Mouse (Mus musculus): ENCODE measurements around the gene Hivep1. TPM values are rescaled to one million over a fixed set of nuclear protein-coding genes. Genes with fewer than 3 reads are reported as not detected.

Gene Hivep1
- polyA plus RNA-seq (2012; fragmentation: generic; extraction: Trizol), result 5.3 TPM

DNA sequence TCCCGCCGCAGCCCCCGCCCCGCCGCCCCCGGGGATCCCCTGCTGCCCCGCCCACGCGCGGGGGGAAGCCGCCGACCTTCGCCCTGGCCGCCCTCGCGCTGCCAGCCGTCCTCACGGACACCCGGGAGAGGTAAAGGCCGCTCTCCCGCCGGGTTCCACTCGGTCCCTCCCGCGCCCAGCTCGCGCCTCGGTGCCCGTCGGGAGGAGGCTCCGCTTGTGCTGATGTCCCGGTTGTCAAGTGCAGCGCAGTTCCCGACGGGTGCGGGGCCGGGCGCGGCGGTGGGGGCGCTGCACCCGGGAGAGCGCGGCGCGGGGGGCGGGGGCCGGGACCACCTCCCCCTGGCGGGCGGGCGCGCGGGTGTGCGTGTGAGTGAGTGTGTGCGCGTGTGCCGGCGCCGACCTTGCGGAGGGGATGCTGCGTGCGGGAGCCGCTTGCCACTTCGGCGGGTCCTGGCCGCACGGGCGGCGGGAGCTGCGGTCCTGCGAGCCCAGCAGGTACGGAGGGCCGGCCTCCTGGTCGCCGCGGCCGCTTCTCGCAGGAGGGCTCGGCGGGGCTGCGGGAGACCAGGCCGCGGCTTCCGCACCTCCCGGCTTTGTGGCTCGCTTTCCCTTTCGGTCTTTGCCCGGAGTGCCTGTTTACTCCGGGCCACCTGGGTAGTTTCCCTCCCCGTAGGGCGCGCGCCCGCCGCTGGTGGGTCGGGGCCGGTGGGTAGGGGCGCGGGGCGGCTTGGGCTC lies at the start of gene Hivep1:
TSS of gene Hivep1 (plus strand) at position 61 of the 735 bp plus-strand sequence.
- H3K27me3 ChIP-seq (ENCODE audit: control insufficient read depth, insufficient read depth, insufficient read length), result no peaks in the 10 kb centered on the region
- no peaks in the 10 kb centered on the region for H3K79me2 ChIP-seq (ENCODE audit: control insufficient read depth, insufficient read depth)
- H3K4me2 ChIP-seq (ENCODE audit: low read depth), result peak within 1 kb of the TSS; percentile 99
- H3K4me3 ChIP-seq, result peak within 1 kb of the TSS; percentile 45
- TF ChIP-seq MAX (IDR thresholded peaks at IDR 0.05; ENCODE audit: low read depth) (no peak), MYOG (IDR thresholded peaks at IDR 0.05; ENCODE audit: control insufficient read depth in 1 of 3, insufficient read depth in 1 of 3, insufficient read length in 2 of 3, low read depth in 2 of 3) (peak in 2 of 3 experiments; percentile 21 to 33), CEBPB (IDR thresholded peaks at IDR 0.05; ENCODE audit: insufficient read depth, poor library complexity, severe bottlenecking) (no peak), REST (IDR thresholded peaks at IDR 0.05; ENCODE audit: insufficient read depth, insufficient read length) (no peak), USF1 (IDR thresholded peaks at IDR 0.05; ENCODE audit: low read depth) (no peak), TCF3 (IDR thresholded peaks at IDR 0.05; ENCODE audit: insufficient read length, low read depth) (no peak), TCF12 (IDR thresholded peaks at IDR 0.05; ENCODE audit: insufficient read depth, poor library complexity, severe bottlenecking) (no peak), POLR2A (IDR thresholded peaks at IDR 0.05; ENCODE audit: insufficient read length, low read depth) (peak; percentile 29), SRF (IDR thresholded peaks at IDR 0.05; ENCODE audit: control insufficient read depth, insufficient read length, low read depth) (no peak), POLR2AphosphoS2 (IDR thresholded peaks at IDR 0.05; ENCODE audit: insufficient read length, low read depth) (no peak), E2F4 (IDR thresholded peaks at IDR 0.05; ENCODE audit: insufficient read depth) (no peak), MYOD1 (IDR thresholded peaks at IDR 0.05; ENCODE audit: control insufficient read depth in 1 of 3, insufficient read length in 2 of 3, low read depth in 2 of 3) (peak in 1 of 3 experiments; percentile 8)
- no peaks in the 10 kb centered on the region for H3K36me3 ChIP-seq (ENCODE audit: control insufficient read depth, insufficient read depth)
- H3ac ChIP-seq (ENCODE audit: control insufficient read depth, insufficient read length), result peak within 1 kb of the TSS; percentile 49

DNA sequence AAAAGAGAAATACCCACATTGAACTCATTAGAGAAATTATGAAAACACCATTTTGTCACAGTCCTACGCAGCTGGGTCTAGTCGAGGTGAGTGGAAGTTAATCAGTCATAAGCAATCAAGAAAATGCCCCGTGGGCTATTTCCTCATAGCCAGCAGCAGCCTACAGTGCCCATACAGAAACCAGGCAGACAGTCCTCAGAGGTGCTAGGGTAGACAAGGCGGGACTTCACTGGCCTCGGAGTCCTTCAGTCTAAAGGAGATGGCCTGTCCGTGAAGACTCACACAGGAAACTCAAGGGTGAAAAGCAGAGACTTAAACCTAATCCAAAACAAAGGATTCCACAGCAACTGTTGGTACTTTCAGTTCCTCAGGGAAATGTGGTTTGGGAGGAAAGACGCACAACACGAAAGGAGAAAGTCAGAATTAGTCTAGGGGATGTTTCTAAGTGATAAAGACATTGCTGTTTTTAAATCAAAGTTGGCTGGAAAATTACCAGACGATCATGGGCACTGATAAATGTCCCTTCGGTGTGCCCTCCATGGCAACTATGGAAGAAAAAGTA lies 36.3 kb upstream of the Hivep1 start:
- TF ChIP-seq POLR2AphosphoS2 (IDR thresholded peaks at IDR 0.05; ENCODE audit: insufficient read length, low read depth), result no peak
- no peak for TF ChIP-seq MYOD1 (IDR thresholded peaks at IDR 0.05; ENCODE audit: control insufficient read depth in 1 of 3, insufficient read length in 2 of 3, low read depth in 2 of 3)
- no peak for TF ChIP-seq TCF3 (IDR thresholded peaks at IDR 0.05; ENCODE audit: insufficient read length, low read depth)
- no peak for TF ChIP-seq SRF (IDR thresholded peaks at IDR 0.05; ENCODE audit: control insufficient read depth, insufficient read length, low read depth)
- no peak for TF ChIP-seq TCF12 (IDR thresholded peaks at IDR 0.05; ENCODE audit: insufficient read depth, poor library complexity, severe bottlenecking)
- TF ChIP-seq USF1 (IDR thresholded peaks at IDR 0.05; ENCODE audit: low read depth), result no peak
- TF ChIP-seq CEBPB (IDR thresholded peaks at IDR 0.05; ENCODE audit: insufficient read depth, poor library complexity, severe bottlenecking), result no peak
- no peak for TF ChIP-seq MAX (IDR thresholded peaks at IDR 0.05; ENCODE audit: low read depth)
- TF ChIP-seq MYOG (IDR thresholded peaks at IDR 0.05; ENCODE audit: control insufficient read depth in 1 of 3, insufficient read depth in 1 of 3, insufficient read length in 2 of 3, low read depth in 2 of 3), result no peak
- TF ChIP-seq E2F4 (IDR thresholded peaks at IDR 0.05; ENCODE audit: insufficient read depth), result no peak
- no peak for TF ChIP-seq REST (IDR thresholded peaks at IDR 0.05; ENCODE audit: insufficient read depth, insufficient read length)
- no peak for TF ChIP-seq POLR2A (IDR thresholded peaks at IDR 0.05; ENCODE audit: insufficient read length, low read depth)
- no peak overlapping the region for H3K4me3 ChIP-seq
- H3K4me2 ChIP-seq (ENCODE audit: low read depth), result no peak overlapping the region
- no peaks in the 10 kb centered on the region for H3K27me3 ChIP-seq (ENCODE audit: control insufficient read depth, insufficient read depth, insufficient read length)
- no peaks in the 10 kb centered on the region for H3K79me2 ChIP-seq (ENCODE audit: control insufficient read depth, insufficient read depth)
- no peak overlapping the region for H3ac ChIP-seq (ENCODE audit: control insufficient read depth, insufficient read length)
- H3K36me3 ChIP-seq (ENCODE audit: control insufficient read depth, insufficient read depth), result no peaks in the 10 kb centered on the region

DNA sequence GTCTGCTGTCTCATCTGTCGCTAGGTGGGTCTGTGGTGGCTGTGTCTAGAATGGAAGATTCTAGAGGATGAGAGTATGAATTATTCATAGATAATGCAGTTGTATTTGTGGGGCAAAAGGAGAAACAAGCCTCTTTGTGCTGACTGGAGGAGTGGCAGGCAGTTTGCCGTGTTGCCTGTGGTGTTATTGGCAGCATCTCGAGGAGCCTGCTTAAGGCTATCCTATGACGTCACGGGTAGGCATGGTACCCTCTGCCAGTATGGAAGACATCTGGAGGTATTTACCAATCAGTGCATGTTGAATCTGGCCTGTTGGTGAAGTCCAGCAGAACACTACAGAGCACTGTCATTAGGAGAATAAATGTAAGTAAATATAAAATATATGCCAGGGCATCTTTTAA lies 35.6 kb upstream of the Hivep1 start:
- no peak overlapping the region for H3K4me3 ChIP-seq
- no peaks in the 10 kb centered on the region for H3K27me3 ChIP-seq (ENCODE audit: control insufficient read depth, insufficient read depth, insufficient read length)
- H3K4me2 ChIP-seq (ENCODE audit: low read depth), result no peak overlapping the region
- TF ChIP-seq TCF12 (IDR thresholded peaks at IDR 0.05; ENCODE audit: insufficient read depth, poor library complexity, severe bottlenecking), result no peak
- no peak for TF ChIP-seq USF1 (IDR thresholded peaks at IDR 0.05; ENCODE audit: low read depth)
- TF ChIP-seq POLR2A (IDR thresholded peaks at IDR 0.05; ENCODE audit: insufficient read length, low read depth), result no peak
- TF ChIP-seq MYOG (IDR thresholded peaks at IDR 0.05; ENCODE audit: control insufficient read depth in 1 of 3, insufficient read depth in 1 of 3, insufficient read length in 2 of 3, low read depth in 2 of 3), result no peak
- TF ChIP-seq REST (IDR thresholded peaks at IDR 0.05; ENCODE audit: insufficient read depth, insufficient read length), result no peak
- no peak for TF ChIP-seq CEBPB (IDR thresholded peaks at IDR 0.05; ENCODE audit: insufficient read depth, poor library complexity, severe bottlenecking)
- TF ChIP-seq E2F4 (IDR thresholded peaks at IDR 0.05; ENCODE audit: insufficient read depth), result no peak
- TF ChIP-seq TCF3 (IDR thresholded peaks at IDR 0.05; ENCODE audit: insufficient read length, low read depth), result no peak
- TF ChIP-seq MAX (IDR thresholded peaks at IDR 0.05; ENCODE audit: low read depth), result no peak
- no peak for TF ChIP-seq POLR2AphosphoS2 (IDR thresholded peaks at IDR 0.05; ENCODE audit: insufficient read length, low read depth)
- no peak for TF ChIP-seq SRF (IDR thresholded peaks at IDR 0.05; ENCODE audit: control insufficient read depth, insufficient read length, low read depth)
- no peak for TF ChIP-seq MYOD1 (IDR thresholded peaks at IDR 0.05; ENCODE audit: control insufficient read depth in 1 of 3, insufficient read length in 2 of 3, low read depth in 2 of 3)
- H3ac ChIP-seq (ENCODE audit: control insufficient read depth, insufficient read length), result no peak overlapping the region
- no peaks in the 10 kb centered on the region for H3K36me3 ChIP-seq (ENCODE audit: control insufficient read depth, insufficient read depth)
- no peaks in the 10 kb centered on the region for H3K79me2 ChIP-seq (ENCODE audit: control insufficient read depth, insufficient read depth)

DNA sequence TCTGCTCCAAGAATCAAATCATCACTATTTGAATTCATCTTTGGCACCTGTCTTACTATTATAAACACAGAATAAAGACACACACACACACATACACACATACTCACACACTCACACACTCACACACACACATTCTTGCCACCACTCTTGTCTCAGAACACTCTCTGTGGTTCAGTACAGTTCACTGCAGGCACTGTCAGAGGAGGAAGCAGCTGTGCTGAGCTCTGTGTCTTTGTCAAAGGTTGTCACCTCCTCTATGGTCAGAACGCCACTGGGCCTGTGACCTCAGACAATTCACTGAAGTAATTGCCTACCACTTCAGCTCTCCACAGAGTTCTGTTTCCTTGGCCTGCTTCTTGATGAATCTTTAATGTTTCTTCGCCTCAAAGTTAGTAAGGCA lies 33.5 kb upstream of the Hivep1 start:
- no peak overlapping the region for H3K4me2 ChIP-seq (ENCODE audit: low read depth)
- TF ChIP-seq POLR2AphosphoS2 (IDR thresholded peaks at IDR 0.05; ENCODE audit: insufficient read length, low read depth) (no peak), TCF12 (IDR thresholded peaks at IDR 0.05; ENCODE audit: insufficient read depth, poor library complexity, severe bottlenecking) (no peak), CEBPB (IDR thresholded peaks at IDR 0.05; ENCODE audit: insufficient read depth, poor library complexity, severe bottlenecking) (no peak), POLR2A (IDR thresholded peaks at IDR 0.05; ENCODE audit: insufficient read length, low read depth) (no peak), TCF3 (IDR thresholded peaks at IDR 0.05; ENCODE audit: insufficient read length, low read depth) (no peak), MYOD1 (IDR thresholded peaks at IDR 0.05; ENCODE audit: control insufficient read depth in 1 of 3, insufficient read length in 2 of 3, low read depth in 2 of 3) (no peak), REST (IDR thresholded peaks at IDR 0.05; ENCODE audit: insufficient read depth, insufficient read length) (no peak), E2F4 (IDR thresholded peaks at IDR 0.05; ENCODE audit: insufficient read depth) (no peak), SRF (IDR thresholded peaks at IDR 0.05; ENCODE audit: control insufficient read depth, insufficient read length, low read depth) (no peak), MAX (IDR thresholded peaks at IDR 0.05; ENCODE audit: low read depth) (no peak), MYOG (IDR thresholded peaks at IDR 0.05; ENCODE audit: control insufficient read depth in 1 of 3, insufficient read depth in 1 of 3, insufficient read length in 2 of 3, low read depth in 2 of 3) (no peak), USF1 (IDR thresholded peaks at IDR 0.05; ENCODE audit: low read depth) (no peak)
- no peak overlapping the region for H3ac ChIP-seq (ENCODE audit: control insufficient read depth, insufficient read length)
- H3K36me3 ChIP-seq (ENCODE audit: control insufficient read depth, insufficient read depth), result no peaks in the 10 kb centered on the region
- H3K4me3 ChIP-seq, result no peak overlapping the region
- H3K79me2 ChIP-seq (ENCODE audit: control insufficient read depth, insufficient read depth), result no peaks in the 10 kb centered on the region
- H3K27me3 ChIP-seq (ENCODE audit: control insufficient read depth, insufficient read depth, insufficient read length), result no peaks in the 10 kb centered on the region
